Mouse (Mus musculus): ENCODE measurements around the gene Dock7. TPM values are rescaled to one million over a fixed set of nuclear protein-coding genes. Genes with fewer than 3 reads are reported as not detected.

Dock7 gene
- polyA plus RNA-seq, 1 experiment from 2014 or later: 38.9 TPM

DNA sequence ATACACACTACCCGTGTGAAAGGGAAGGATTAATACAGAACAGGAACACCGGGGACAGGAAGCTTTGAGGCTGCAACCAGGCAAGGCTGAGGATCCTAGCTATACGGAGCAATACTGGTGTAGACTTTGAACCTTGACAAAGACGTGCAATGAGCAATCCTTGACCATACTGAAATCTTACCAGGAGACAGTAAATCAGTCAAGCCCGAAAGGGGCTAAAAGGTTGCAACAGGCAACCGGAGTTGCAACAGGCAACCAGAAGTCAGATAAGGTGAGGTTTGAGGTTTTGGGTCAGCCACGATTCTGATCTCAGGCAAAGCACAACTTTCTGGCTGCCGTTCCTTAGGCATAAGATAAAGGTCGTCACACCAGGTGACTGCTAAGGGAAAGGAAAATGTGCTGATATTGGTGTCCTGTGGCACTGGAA is 10.5 kb upstream of the Dock7 start:
- no peak for DNase-seq (ENCODE audit: low spot score)
- H3K4me2 ChIP-seq (ENCODE audit: low read length): no peak overlapping the region
- ATAC-seq (replicated peaks; ENCODE audit: low FRiP score, low read depth): no peak
- WGBS: 56% methylated on average over 9 of the region's 9 CpGs
- H3K36me3 ChIP-seq (ENCODE audit: insufficient read depth, low read length): no peaks in the 10 kb centered on the region
- H3K9me3 ChIP-seq (replicated peaks; ENCODE audit: low read length): no peaks in the 10 kb centered on the region
- no peak for TF ChIP-seq CTCF (IDR thresholded peaks at IDR 0.05; ENCODE audit: low read depth)
- no peaks in the 10 kb centered on the region for H3K27me3 ChIP-seq (ENCODE audit: insufficient read depth, low read length)
- H3K9ac ChIP-seq (ENCODE audit: low read depth, low read length): no peak overlapping the region
- no peak overlapping the region for H3K27ac ChIP-seq
- no peak overlapping the region for H3K4me3 ChIP-seq (replicated peaks; ENCODE audit: low read depth, low read length)
- H3K4me1 ChIP-seq (replicated peaks; ENCODE audit: insufficient read depth, low read length): no peaks in the 10 kb centered on the region

DNA sequence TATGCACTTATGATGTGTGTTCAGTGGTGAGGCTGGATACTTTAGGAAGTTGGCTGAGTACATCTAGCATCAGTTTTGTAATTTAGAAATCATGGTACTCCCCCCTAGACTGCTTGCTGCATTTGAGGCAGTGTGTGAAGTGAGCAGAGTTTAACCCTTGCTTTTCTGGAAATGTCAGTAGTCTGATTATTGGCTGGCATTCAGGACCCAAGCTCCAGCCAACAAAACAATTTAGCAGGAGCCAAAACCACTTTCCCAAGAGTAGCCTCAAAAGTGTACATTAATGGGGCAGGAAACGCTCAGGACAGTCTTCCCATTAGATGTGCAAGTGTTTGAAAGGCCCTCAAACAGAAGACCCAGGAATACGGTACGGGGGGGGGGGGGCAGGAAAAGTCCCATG is 2.8 kb upstream of the Dock7 start:
- peaks cover 6% of the 10 kb centered on the region; the same call in 1 of the 2 replicates for H3K4me1 ChIP-seq (replicated peaks; ENCODE audit: insufficient read depth, low read length)
- no peak overlapping the region for H3K4me2 ChIP-seq (ENCODE audit: low read length)
- no peak for TF ChIP-seq CTCF (IDR thresholded peaks at IDR 0.05; ENCODE audit: low read depth)
- no peak overlapping the region for H3K27ac ChIP-seq
- ATAC-seq (replicated peaks; ENCODE audit: low FRiP score, low read depth) (no peak), DNase-seq (ENCODE audit: low spot score) (no peak)
- H3K9me3 ChIP-seq (replicated peaks; ENCODE audit: low read length): no peaks in the 10 kb centered on the region
- H3K36me3 ChIP-seq (ENCODE audit: insufficient read depth, low read length): no peaks in the 10 kb centered on the region
- no peak overlapping the region for H3K4me3 ChIP-seq (replicated peaks; ENCODE audit: low read depth, low read length)
- 45% methylated on average over 3 of the region's 3 CpGs for WGBS
- H3K9ac ChIP-seq (ENCODE audit: low read depth, low read length): no peak overlapping the region
- no peaks in the 10 kb centered on the region for H3K27me3 ChIP-seq (ENCODE audit: insufficient read depth, low read length)

DNA sequence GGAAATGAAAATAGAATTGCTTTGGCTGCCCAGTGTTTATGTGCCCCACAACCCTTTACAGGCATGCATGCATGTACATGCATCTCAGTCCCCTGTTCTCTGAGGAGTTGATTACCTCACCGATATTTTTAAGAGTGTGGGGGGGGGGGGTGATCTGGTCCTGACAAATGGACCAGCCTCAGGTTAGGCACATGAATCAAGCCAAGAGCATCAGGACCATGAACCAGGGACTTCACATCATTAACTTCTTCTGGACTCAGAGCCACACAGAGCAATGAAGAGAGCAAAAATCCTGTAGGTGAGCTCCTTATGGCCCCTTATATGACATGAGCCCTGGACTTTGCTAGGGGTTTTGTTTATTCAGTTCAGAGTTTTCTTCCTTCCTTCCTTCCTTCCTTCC is 2.1 kb upstream of the Dock7 start:
- H3K4me3 ChIP-seq (replicated peaks; ENCODE audit: low read depth, low read length): no peak overlapping the region
- DNase-seq (ENCODE audit: low spot score) (no peak), ATAC-seq (replicated peaks; ENCODE audit: low FRiP score, low read depth) (no peak)
- no peak for TF ChIP-seq CTCF (IDR thresholded peaks at IDR 0.05; ENCODE audit: low read depth)
- H3K4me2 ChIP-seq (ENCODE audit: low read length): no peak overlapping the region; the same call in 1 of the 2 replicates
- WGBS: 74% methylated on average over 1 of the region's 1 CpGs
- no peaks in the 10 kb centered on the region for H3K9me3 ChIP-seq (replicated peaks; ENCODE audit: low read length)
- no peak overlapping the region for H3K9ac ChIP-seq (ENCODE audit: low read depth, low read length)
- H3K4me1 ChIP-seq (replicated peaks; ENCODE audit: insufficient read depth, low read length): peaks cover 8% of the 10 kb centered on the region; the same call in 1 of the 2 replicates
- H3K36me3 ChIP-seq (ENCODE audit: insufficient read depth, low read length): no peaks in the 10 kb centered on the region
- H3K27ac ChIP-seq: no peak overlapping the region
- H3K27me3 ChIP-seq (ENCODE audit: insufficient read depth, low read length): no peaks in the 10 kb centered on the region

DNA sequence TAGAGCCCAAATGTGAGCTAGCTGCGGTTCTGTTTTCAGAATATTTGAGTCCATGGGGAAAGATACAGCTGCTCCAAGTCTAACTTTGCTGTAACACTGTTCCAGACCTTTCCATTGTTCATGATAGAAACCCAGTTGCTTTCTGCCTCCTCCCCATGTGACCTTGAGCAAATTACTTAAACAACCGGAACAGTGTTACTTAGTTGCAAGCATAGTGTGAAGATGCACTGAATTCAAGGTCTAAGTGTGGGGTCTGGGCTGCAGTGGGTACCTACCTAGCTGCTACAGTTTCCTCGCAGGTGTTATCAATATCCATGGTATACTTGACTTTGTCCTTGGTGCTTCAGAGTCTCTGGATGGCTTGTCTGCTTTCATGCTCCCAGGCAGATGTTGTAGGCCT is 1.3 kb upstream of the Dock7 start:
- WGBS: 72% methylated on average over 3 of the region's 3 CpGs
- ATAC-seq (replicated peaks; ENCODE audit: low FRiP score, low read depth) (no peak), DNase-seq (ENCODE audit: low spot score) (no peak)
- Histone ChIP-seq H3K9me3 (replicated peaks; ENCODE audit: low read length) (no peaks in the 10 kb centered on the region), H3K4me2 (ENCODE audit: low read length) (0 out of 2 replicates have a peak overlapping the region, but pooled peaks have one; percentile 83), H3K4me3 (replicated peaks; ENCODE audit: low read depth, low read length) (no peak overlapping the region), H3K4me1 (replicated peaks; ENCODE audit: insufficient read depth, low read length) (peaks cover 8% of the 10 kb centered on the region; the same call in 1 of the 2 replicates), H3K36me3 (ENCODE audit: insufficient read depth, low read length) (no peaks in the 10 kb centered on the region), H3K27me3 (ENCODE audit: insufficient read depth, low read length) (no peaks in the 10 kb centered on the region), H3K27ac (no peak overlapping the region), H3K9ac (ENCODE audit: low read depth, low read length) (no peak overlapping the region)
- no peak for TF ChIP-seq CTCF (IDR thresholded peaks at IDR 0.05; ENCODE audit: low read depth)

DNA sequence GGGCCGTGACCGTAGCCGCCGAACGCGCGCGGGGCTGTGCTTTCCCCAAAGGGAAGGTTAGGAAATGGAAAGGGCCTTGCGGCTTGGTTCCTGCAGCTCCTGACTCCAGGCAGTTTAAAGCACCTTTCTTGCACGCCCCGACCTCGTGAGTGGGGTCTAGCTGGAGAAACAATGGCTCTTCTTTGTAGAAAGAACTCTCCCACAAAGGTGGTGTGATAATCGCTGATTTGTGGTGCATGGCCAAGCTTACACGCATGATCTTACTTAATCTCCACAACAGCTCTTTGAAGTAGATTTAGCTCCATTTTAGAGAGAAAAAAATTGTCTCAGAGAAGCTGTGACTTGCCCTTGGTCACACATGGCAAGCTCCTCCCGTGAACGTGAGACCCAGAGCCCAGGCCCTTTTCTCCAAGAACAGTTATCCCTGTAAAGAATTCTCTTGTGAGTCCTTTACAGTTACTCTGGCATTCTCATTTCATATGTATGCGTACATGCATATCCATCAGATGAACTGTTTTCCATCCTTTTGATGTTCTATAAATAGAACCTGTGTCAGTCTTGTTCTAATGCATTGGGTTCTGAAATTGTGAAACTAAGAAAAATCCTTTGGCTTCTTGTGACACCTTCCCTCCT is 524 bp upstream of the Dock7 start:
- H3K27me3 ChIP-seq (ENCODE audit: insufficient read depth, low read length): no peaks in the 10 kb centered on the region
- ATAC-seq (replicated peaks; ENCODE audit: low FRiP score, low read depth) (no peak; the same call in 1 of the 2 replicates), DNase-seq (ENCODE audit: low spot score) (peak; percentile 23)
- no peak for TF ChIP-seq CTCF (IDR thresholded peaks at IDR 0.05; ENCODE audit: low read depth)
- peak overlapping the region; percentile 83 for H3K4me2 ChIP-seq (ENCODE audit: low read length)
- no peaks in the 10 kb centered on the region for H3K36me3 ChIP-seq (ENCODE audit: insufficient read depth, low read length)
- H3K4me3 ChIP-seq (replicated peaks; ENCODE audit: low read depth, low read length): peak overlapping the region; percentile 95
- no peak overlapping the region for H3K27ac ChIP-seq
- no peaks in the 10 kb centered on the region for H3K9me3 ChIP-seq (replicated peaks; ENCODE audit: low read length)
- WGBS: 2% methylated on average over 17 of the region's 17 CpGs
- H3K4me1 ChIP-seq (replicated peaks; ENCODE audit: insufficient read depth, low read length): peaks cover 11% of the 10 kb centered on the region; the same call in 1 of the 2 replicates
- peak overlapping the region; percentile 96 for H3K9ac ChIP-seq (ENCODE audit: low read depth, low read length)

DNA sequence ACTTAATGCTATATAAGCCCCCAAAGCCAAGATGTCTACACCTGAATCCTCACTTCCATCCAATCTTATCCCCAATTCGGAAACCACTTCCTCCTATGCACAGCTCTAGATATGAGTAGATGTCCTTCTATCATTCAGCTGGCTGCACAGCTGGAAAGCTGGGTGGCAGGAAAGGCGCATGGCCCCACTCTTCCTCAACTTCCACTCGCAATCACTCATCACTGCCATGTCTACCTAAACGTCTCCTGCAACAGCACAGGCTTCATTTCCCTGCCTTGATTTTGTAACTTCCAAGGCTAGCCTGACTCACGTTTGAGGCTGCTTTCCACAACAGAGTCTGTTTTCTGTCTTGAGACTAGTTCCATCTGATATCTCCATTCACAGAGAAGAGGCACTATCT is 1.7 kb downstream of the Dock7 start:
- Histone ChIP-seq H3K4me3 (replicated peaks; ENCODE audit: low read depth, low read length) (peak overlapping the region; percentile 0; the same call in 1 of the 2 replicates), H3K4me1 (replicated peaks; ENCODE audit: insufficient read depth, low read length) (peaks cover 11% of the 10 kb centered on the region; the same call in 1 of the 2 replicates), H3K27me3 (ENCODE audit: insufficient read depth, low read length) (no peaks in the 10 kb centered on the region), H3K9ac (ENCODE audit: low read depth, low read length) (no peak overlapping the region), H3K36me3 (ENCODE audit: insufficient read depth, low read length) (no peaks in the 10 kb centered on the region), H3K4me2 (ENCODE audit: low read length) (peak overlapping the region; percentile 83), H3K27ac (no peak overlapping the region), H3K9me3 (replicated peaks; ENCODE audit: low read length) (no peaks in the 10 kb centered on the region)
- ATAC-seq (replicated peaks; ENCODE audit: low FRiP score, low read depth) (no peak), DNase-seq (ENCODE audit: low spot score) (no peak)
- TF ChIP-seq CTCF (IDR thresholded peaks at IDR 0.05; ENCODE audit: low read depth): no peak
- 45% methylated on average over 5 of the region's 5 CpGs for WGBS
